Mouse (Mus musculus): ENCODE data around the gene Wnt10b.
"Not testable (repeated sequence)": the region's sequence is repeated elsewhere in the genome, so short reads cannot be mapped to it uniquely, and the experiment has no call there.

Gene Wnt10b

DNA sequence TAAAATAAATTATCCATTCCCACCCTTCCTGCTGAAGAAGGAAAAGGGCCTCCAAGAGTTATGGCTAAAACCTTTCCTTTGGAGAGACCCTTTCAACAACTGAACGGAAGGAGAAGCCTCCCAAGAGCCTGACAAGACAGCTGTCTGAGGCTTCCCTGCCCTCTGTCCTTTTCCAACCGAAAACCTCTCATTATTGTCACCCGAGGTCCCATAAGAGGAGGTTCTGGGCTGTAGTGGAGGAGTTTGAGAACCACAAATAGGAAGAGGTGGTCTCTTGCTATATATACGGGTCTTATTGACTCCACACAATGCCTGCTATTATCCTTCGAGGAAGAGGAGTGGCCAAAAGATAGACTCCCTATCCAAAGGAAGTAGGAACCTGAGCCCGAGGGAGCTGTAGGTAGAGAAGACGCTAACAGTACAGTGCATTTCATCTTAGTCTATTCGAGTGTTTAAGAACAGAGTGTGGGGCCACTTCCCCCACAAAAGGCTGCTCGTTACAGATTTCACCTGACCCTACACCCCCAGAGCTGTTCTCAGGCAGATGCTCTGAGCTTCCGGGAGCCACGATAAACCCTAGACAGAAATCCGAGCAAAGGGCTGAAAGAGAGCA is 6.0 kb downstream of the Wnt10b start:
- DNase-seq = no peak

DNA sequence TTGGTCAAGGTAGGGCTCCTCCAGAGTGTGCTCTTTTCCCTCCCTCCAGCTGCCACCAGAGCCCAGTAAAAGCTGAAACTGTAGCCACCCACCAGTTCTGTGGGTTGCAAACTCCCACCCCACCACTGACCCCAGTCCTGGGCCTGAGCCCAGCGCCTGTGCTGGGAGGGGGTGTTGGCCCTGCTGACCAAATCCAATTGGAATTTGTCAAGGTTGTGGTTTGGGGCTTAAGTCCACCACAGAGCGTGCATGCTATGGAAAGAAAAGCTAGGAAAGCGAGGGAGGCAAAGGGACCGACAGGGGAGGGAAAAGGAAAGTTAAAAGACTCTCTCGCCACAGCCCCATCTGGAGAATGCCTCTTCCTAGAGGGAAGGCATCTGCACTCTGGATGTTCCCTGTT is 9.7 kb downstream of the Wnt10b start:
- DNase-seq = no peak

DNA sequence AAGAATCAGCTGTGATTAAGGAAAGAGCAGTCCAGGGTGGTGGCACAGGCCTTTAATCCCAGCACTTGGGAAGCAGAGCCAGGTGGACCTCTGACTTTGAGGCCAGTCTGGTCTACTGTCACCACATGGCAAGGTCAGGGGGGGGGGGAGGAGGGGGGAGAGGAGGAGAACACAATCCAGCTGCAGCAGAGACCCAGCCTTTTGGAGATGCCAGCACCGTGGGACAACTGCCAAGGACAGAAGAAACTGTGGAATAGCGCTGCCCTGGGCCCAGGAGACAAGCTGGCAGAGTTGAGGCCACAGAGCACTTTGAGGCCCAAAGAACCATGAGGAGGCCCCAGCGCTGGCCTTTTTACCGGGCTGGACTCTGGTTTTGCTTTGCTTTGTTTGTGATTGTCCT is 12.0 kb downstream of the Wnt10b start:
- DNase-seq = no peak

- DNase-seq = peak; percentile 91
These were observed 15.1 kb downstream of the Wnt10b start, which contains the start of gene Arf3 for GRCm38 (mm10) chr15:98762670-98763529. TSS of gene Arf3 (minus strand) at chr15:98763214.

- peak; percentile 77 for DNase-seq
These were observed 15.7 kb downstream of the Wnt10b start for GRCm38 (mm10) chr15:98762201-98762621.

GRCm38 (mm10) chr15:98754125-98754524 is 23.8 kb downstream of the Wnt10b start:
- DNase-seq = no peak

DNA sequence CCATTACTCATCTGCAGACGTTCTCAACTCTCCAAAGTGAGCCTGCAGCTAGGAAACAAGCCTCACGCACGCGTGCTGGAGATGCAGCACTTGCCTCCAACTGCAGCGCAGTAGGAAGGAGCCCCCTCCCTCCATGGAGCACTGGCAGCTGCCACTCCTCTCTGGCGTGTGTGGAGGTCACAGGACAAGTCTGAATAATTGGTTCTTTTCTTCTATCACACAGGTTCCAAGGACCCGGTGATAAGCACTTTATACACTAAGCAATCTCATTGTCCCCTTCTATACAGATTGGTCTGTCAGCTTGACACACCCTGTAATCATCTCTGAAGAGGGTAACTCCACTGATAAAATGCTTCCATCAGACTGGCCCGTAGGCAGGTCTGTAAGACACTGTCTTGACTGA is 24.9 kb downstream of the Wnt10b start:
- DNase-seq = no peak

GRCm38 (mm10) chr15:98749093-98749492 is 28.9 kb downstream of the Wnt10b start:
- DNase-seq = no peak

GRCm38 (mm10) chr15:98747296-98747695 is 30.7 kb downstream of the Wnt10b start:
- no peak for DNase-seq

- no peak for DNase-seq
These were observed 31.5 kb downstream of the Wnt10b start for GRCm38 (mm10) chr15:98746344-98746965.

- not testable (repeated sequence) for DNase-seq
These were observed 34.1 kb downstream of the Wnt10b start for GRCm38 (mm10) chr15:98743863-98744262.

DNA sequence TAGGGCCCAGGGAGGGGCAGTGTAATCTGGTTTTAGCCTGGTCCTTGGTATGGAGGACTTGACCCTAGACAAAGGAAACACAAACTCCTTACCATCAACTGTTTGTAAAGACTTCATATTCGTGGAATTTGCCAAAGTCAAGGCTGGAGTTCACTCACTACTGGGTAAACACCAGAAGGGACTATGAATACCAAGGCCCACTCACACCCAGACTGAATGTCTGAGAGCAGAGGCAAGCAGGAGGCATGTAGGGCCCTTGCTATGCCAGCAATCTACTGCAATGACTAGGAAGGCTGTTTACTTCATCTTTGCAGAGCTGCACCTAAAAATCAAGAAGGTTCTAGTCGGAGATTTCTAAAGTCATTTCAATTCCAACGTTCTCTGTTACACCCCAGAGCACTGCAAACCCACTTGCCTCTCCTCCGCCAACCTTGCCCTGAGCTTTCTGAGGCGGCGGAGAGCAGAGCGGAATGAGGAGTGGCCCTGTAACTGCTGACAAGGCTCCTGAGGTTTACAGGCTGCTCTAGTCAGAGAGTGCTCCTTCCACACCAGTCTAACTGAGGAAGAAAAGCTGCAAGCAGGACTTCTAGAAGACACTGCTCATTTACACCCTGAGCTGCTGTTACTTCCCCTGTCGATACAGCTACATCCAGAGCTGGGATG is 35.1 kb downstream of the Wnt10b start:
- no peak for DNase-seq

- DNase-seq = no peak
These were observed 37.7 kb downstream of the Wnt10b start for GRCm38 (mm10) chr15:98740219-98740618.

- DNase-seq = no peak
These were observed 39.2 kb downstream of the Wnt10b start for GRCm38 (mm10) chr15:98738796-98739195.

DNA sequence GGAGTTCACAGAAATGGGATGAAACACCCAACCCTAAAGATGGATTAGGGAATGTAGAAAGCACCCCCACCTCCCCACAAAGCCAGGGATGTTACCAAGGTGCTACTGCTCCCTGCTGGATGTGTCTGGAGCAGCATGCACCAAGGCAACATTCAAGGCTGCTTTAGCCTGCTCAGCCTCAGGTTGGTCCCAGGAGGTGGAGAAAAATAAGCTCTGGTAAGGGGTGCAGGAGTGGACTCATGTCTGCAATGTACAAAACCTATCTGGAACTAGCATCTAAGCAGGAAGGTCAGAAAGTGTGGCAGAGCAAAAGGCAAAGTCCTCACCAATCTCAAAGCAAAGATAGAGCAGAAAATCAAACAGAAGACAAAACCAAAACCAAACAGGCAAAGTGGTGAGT is 40.1 kb downstream of the Wnt10b start:
- no peak for DNase-seq

DNA sequence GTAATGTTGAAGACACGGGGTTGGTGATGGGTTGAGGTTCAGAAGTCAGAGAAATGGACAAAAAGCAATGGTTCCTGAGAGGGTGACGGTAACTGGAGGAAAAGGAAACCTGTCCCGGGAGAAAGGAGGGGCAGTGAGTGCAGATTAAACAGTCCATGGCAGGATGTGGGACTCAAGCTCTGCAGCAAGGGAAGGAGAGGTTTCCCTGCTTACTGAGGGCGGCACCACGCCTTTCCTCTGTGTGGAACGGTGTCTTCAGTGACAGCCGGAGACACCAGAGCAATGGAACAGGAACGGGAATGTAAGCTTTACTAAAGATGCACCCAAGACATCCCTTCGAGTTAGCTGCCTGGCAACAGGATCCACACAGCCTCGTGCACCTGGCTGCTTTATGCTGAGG is 41.4 kb downstream of the Wnt10b start:
- no peak for DNase-seq

DNA sequence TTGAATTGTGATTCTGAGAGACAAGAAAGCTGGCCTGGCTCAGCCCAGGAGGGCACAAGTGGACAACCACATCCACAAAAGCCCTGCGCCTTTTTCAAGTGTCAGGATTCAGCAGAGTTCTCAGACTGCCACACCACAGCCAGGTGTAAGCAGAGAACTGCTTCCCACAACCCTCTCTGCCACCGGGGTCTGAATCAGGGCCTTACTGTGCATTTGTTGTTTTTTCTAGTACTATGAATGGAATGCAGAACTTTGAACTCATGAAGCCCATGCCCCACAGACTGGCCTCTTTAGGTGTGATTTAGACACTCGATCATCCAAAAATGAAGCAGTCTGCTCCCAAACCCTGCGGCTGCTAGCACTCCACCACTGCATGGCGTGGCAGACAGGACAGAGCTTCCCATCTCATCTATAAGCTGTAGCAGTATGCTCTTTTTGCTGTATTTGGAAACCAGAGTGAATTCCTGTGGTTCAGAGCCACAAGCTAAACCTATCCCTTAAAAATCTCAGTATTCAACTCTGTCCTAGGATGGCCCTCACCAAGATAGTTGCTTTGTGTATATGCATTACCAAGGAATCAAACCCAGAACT is 43.9 kb downstream of the Wnt10b start:
- DNase-seq = no peak

GRCm38 (mm10) chr15:98733370-98733769 is 44.6 kb downstream of the Wnt10b start:
- DNase-seq = no peak

GRCm38 (mm10) chr15:98732006-98732531 is 45.9 kb downstream of the Wnt10b start:
- no peak for DNase-seq

DNA sequence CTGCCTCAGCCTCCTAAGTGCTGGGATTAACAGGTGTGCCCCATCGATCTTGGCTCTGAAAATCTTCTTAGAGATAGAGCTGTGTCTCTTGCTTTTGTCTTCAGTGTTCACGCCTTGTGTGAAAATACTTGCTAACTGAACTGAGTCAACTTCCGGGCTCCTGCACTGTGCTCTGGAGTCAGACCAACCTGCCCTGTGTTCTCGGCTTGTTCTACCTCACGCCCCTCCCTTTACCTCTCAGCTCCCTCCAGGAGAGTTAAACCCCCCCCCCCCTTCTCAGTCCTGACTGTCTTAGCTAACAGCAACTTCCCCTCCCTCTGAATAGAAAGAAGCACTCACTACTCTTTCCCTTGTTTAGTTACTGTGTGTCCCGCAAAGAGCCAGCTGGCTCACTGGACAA is 47.2 kb downstream of the Wnt10b start:
- no peak for DNase-seq

DNA sequence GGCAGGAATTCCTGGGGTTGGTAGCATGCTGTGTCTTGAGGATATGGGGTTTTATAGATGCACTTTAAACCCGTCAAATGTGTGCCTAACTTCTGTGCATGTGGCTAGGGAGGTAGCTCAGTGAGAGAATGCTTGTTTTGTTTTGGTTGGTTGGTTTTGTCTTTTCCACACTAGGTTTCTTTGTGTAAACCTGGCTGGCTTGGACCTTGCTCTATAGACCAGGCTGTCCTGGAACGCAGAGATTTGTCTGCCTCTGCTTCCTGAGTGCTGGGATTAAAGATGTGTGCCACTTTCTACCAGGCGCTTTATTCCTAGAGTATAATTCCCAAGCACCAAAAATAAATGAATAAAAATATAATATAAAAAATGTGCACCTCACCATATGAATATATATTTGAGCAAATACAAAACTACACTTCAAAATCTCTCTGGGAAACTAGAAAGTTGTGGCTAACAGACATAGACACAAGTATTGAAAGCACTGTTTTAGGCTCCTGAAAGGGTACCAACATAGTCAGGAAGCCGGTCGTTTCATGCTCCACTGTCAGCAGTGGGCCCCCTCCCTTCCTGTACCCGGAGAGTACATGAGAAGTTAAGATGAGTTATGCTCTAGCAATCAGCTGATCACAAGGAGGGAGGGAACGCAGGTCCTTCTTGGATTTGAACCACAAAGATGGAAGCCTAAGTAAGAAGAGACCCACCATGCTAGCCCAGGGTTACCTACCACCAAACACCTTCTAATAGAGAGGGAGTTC is 48.0 kb downstream of the Wnt10b start:
- DNase-seq = no peak

GRCm38 (mm10) chr15:98728366-98728765 is 49.6 kb downstream of the Wnt10b start:
- no peak for DNase-seq

All from liver (tissue).